Mouse (Mus musculus): Measurements from ENCODE around the gene Ttc28. TPM values are rescaled to one million over a fixed set of nuclear protein-coding genes. Genes with fewer than 3 reads are reported as not detected.

Ttc28 gene
- polyA plus RNA-seq, 1 experiment from 2014 or later: 12.1 TPM

- 70% methylated on average over 9 of the region's 9 CpGs for WGBS
- H3K4me2 ChIP-seq (replicated peaks; ENCODE audit: low read depth, low read length): no peak overlapping the region
- no peak overlapping the region for H3K9ac ChIP-seq (replicated peaks; ENCODE audit: low read length)
- no peaks in the 10 kb centered on the region for H3K27me3 ChIP-seq (ENCODE audit: insufficient read depth, low read length)
- no peak overlapping the region for H3K4me3 ChIP-seq (ENCODE audit: low read length)
- no peak overlapping the region for H3K27ac ChIP-seq (ENCODE audit: low read length)
- no peak for ATAC-seq (ENCODE audit: low FRiP score, low TSS enrichment)
- 0 out of 2 replicates have a peak, but pooled peaks cover 5% of the 10 kb centered on the region for H3K9me3 ChIP-seq (ENCODE audit: low read length)
- H3K36me3 ChIP-seq (ENCODE audit: insufficient read depth, low read length): no peaks in the 10 kb centered on the region
- H3K4me1 ChIP-seq (ENCODE audit: insufficient read depth, low read length): no peaks in the 10 kb centered on the region
Measured at GRCm38 (mm10) chr5:110970162-110970780, 90.7 kb downstream of the Ttc28 start.

- Histone ChIP-seq H3K4me2 (replicated peaks; ENCODE audit: low read depth, low read length) (no peak overlapping the region), H3K27ac (ENCODE audit: low read length) (no peak overlapping the region), H3K4me1 (ENCODE audit: insufficient read depth, low read length) (peaks cover 9% of the 10 kb centered on the region), H3K36me3 (ENCODE audit: insufficient read depth, low read length) (no peaks in the 10 kb centered on the region), H3K27me3 (ENCODE audit: insufficient read depth, low read length) (no peaks in the 10 kb centered on the region), H3K9me3 (ENCODE audit: low read length) (0 out of 2 replicates have a peak, but pooled peaks cover 5% of the 10 kb centered on the region), H3K9ac (replicated peaks; ENCODE audit: low read length) (no peak overlapping the region), H3K4me3 (ENCODE audit: low read length) (no peak overlapping the region)
- 92% methylated on average over 7 of the region's 7 CpGs for WGBS
- no peak for ATAC-seq (ENCODE audit: low FRiP score, low TSS enrichment)
Measured at GRCm38 (mm10) chr5:110976721-110977120, 97.1 kb downstream of the Ttc28 start.

- peaks cover 10% of the 10 kb centered on the region for H3K4me1 ChIP-seq (ENCODE audit: insufficient read depth, low read length)
- H3K27me3 ChIP-seq (ENCODE audit: insufficient read depth, low read length): no peaks in the 10 kb centered on the region
- no peaks in the 10 kb centered on the region for H3K36me3 ChIP-seq (ENCODE audit: insufficient read depth, low read length)
- H3K27ac ChIP-seq (ENCODE audit: low read length): no peak overlapping the region
- ATAC-seq (ENCODE audit: low FRiP score, low TSS enrichment): no peak
- H3K9me3 ChIP-seq (ENCODE audit: low read length): 0 out of 2 replicates have a peak, but pooled peaks cover 5% of the 10 kb centered on the region
- no peak overlapping the region for H3K4me2 ChIP-seq (replicated peaks; ENCODE audit: low read depth, low read length)
- 77% methylated on average over 4 of the region's 4 CpGs for WGBS
- H3K4me3 ChIP-seq (ENCODE audit: low read length): no peak overlapping the region
- H3K9ac ChIP-seq (replicated peaks; ENCODE audit: low read length): no peak overlapping the region
Measured at GRCm38 (mm10) chr5:110977796-110978195, 98.2 kb downstream of the Ttc28 start.

- peak overlapping the region; percentile 81 for H3K4me3 ChIP-seq (ENCODE audit: low read length)
- ATAC-seq (ENCODE audit: low FRiP score, low TSS enrichment): peak; percentile 86
- peaks cover 16% of the 10 kb centered on the region for H3K4me1 ChIP-seq (ENCODE audit: insufficient read depth, low read length)
- peak overlapping the region; percentile 91 for H3K9ac ChIP-seq (replicated peaks; ENCODE audit: low read length)
- 0 out of 2 replicates have a peak, but pooled peaks cover 5% of the 10 kb centered on the region for H3K9me3 ChIP-seq (ENCODE audit: low read length)
- H3K36me3 ChIP-seq (ENCODE audit: insufficient read depth, low read length): no peaks in the 10 kb centered on the region
- H3K27me3 ChIP-seq (ENCODE audit: insufficient read depth, low read length): no peaks in the 10 kb centered on the region
- peak overlapping the region; percentile 92 for H3K27ac ChIP-seq (ENCODE audit: low read length)
- WGBS: under 1% methylated on average over 9 of the region's 9 CpGs
- H3K4me2 ChIP-seq (replicated peaks; ENCODE audit: low read depth, low read length): peak overlapping the region; percentile 91
Measured at GRCm38 (mm10) chr5:110978461-110978860, 98.9 kb downstream of the Ttc28 start.

GRCm38 (mm10) chr5:110979011-110979860 is 99.6 kb downstream of the Ttc28 start:
- ATAC-seq (ENCODE audit: low FRiP score, low TSS enrichment): peak; percentile 69
- under 1% methylated on average over 102 of the region's 104 CpGs for WGBS
- Histone ChIP-seq H3K4me3 (ENCODE audit: low read length) (peak overlapping the region; percentile 81), H3K4me1 (ENCODE audit: insufficient read depth, low read length) (peaks cover 24% of the 10 kb centered on the region), H3K27me3 (ENCODE audit: insufficient read depth, low read length) (no peaks in the 10 kb centered on the region), H3K36me3 (ENCODE audit: insufficient read depth, low read length) (no peaks in the 10 kb centered on the region), H3K9me3 (ENCODE audit: low read length) (0 out of 2 replicates have a peak, but pooled peaks cover 5% of the 10 kb centered on the region), H3K27ac (ENCODE audit: low read length) (peak overlapping the region; percentile 92), H3K4me2 (replicated peaks; ENCODE audit: low read depth, low read length) (peak overlapping the region; percentile 91), H3K9ac (replicated peaks; ENCODE audit: low read length) (peak overlapping the region; percentile 91)

GRCm38 (mm10) chr5:110979861-110980346 is 100.3 kb downstream of the Ttc28 start:
- Histone ChIP-seq H3K36me3 (ENCODE audit: insufficient read depth, low read length) (no peaks in the 10 kb centered on the region), H3K4me2 (replicated peaks; ENCODE audit: low read depth, low read length) (peak overlapping the region; percentile 91), H3K9me3 (ENCODE audit: low read length) (no peaks in the 10 kb centered on the region), H3K27me3 (ENCODE audit: insufficient read depth, low read length) (no peaks in the 10 kb centered on the region), H3K4me1 (ENCODE audit: insufficient read depth, low read length) (peaks cover 28% of the 10 kb centered on the region), H3K4me3 (ENCODE audit: low read length) (peak overlapping the region; percentile 81), H3K9ac (replicated peaks; ENCODE audit: low read length) (peak overlapping the region; percentile 91), H3K27ac (ENCODE audit: low read length) (peak overlapping the region; percentile 92)
- ATAC-seq (ENCODE audit: low FRiP score, low TSS enrichment): peak; percentile 24; the same call in 1 of the 2 replicates
- under 1% methylated on average over 14 of the region's 14 CpGs for WGBS

- 9% methylated on average over 5 of the region's 5 CpGs for WGBS
Measured at GRCm38 (mm10) chr5:110980576-110980975, 101.0 kb downstream of the Ttc28 start.

GRCm38 (mm10) chr5:110982436-110982835 is 102.8 kb downstream of the Ttc28 start:
- H3K36me3 ChIP-seq (ENCODE audit: insufficient read depth, low read length): no peaks in the 10 kb centered on the region
- peak overlapping the region; percentile 91; the same call in 1 of the 2 replicates for H3K4me2 ChIP-seq (replicated peaks; ENCODE audit: low read depth, low read length)
- H3K4me3 ChIP-seq (ENCODE audit: low read length): no peak overlapping the region
- H3K27ac ChIP-seq (ENCODE audit: low read length): no peak overlapping the region
- H3K9ac ChIP-seq (replicated peaks; ENCODE audit: low read length): no peak overlapping the region
- ATAC-seq (ENCODE audit: low FRiP score, low TSS enrichment): no peak
- H3K4me1 ChIP-seq (ENCODE audit: insufficient read depth, low read length): peaks cover 28% of the 10 kb centered on the region
- 53% methylated on average over 3 of the region's 3 CpGs for WGBS
- H3K27me3 ChIP-seq (ENCODE audit: insufficient read depth, low read length): no peaks in the 10 kb centered on the region
- no peaks in the 10 kb centered on the region for H3K9me3 ChIP-seq (ENCODE audit: low read length)

More at GRCm38 (mm10) chr5:110980576-110980975, 101.0 kb downstream of the Ttc28 start:
- H3K27me3 ChIP-seq (ENCODE audit: insufficient read depth, low read length): no peaks in the 10 kb centered on the region
- H3K4me2 ChIP-seq (replicated peaks; ENCODE audit: low read depth, low read length): peak overlapping the region; percentile 91
- H3K9me3 ChIP-seq (ENCODE audit: low read length): no peaks in the 10 kb centered on the region
- H3K4me3 ChIP-seq (ENCODE audit: low read length): peak overlapping the region; percentile 81
- ATAC-seq (ENCODE audit: low FRiP score, low TSS enrichment): no peak
- H3K9ac ChIP-seq (replicated peaks; ENCODE audit: low read length): peak overlapping the region; percentile 91; the same call in 1 of the 2 replicates
- H3K27ac ChIP-seq (ENCODE audit: low read length): no peak overlapping the region
- no peaks in the 10 kb centered on the region for H3K36me3 ChIP-seq (ENCODE audit: insufficient read depth, low read length)
- H3K4me1 ChIP-seq (ENCODE audit: insufficient read depth, low read length): peaks cover 28% of the 10 kb centered on the region

- H3K4me3 ChIP-seq (ENCODE audit: low read length): no peak overlapping the region
- no peak overlapping the region for H3K27ac ChIP-seq (ENCODE audit: low read length)
- ATAC-seq (ENCODE audit: low FRiP score, low TSS enrichment): no peak
- H3K9ac ChIP-seq (replicated peaks; ENCODE audit: low read length): no peak overlapping the region
- H3K36me3 ChIP-seq (ENCODE audit: insufficient read depth, low read length): no peaks in the 10 kb centered on the region
- no peaks in the 10 kb centered on the region for H3K27me3 ChIP-seq (ENCODE audit: insufficient read depth, low read length)
- H3K4me2 ChIP-seq (replicated peaks; ENCODE audit: low read depth, low read length): no peak overlapping the region
- peaks cover 28% of the 10 kb centered on the region for H3K4me1 ChIP-seq (ENCODE audit: insufficient read depth, low read length)
- WGBS: 40% methylated on average over 6 of the region's 6 CpGs
- peaks cover under 1% of the 10 kb centered on the region; the same call in 1 of the 2 replicates for H3K9me3 ChIP-seq (ENCODE audit: low read length)
Measured at GRCm38 (mm10) chr5:110984136-110984681, 104.6 kb downstream of the Ttc28 start.

All from kidney, embryonic 16.5 days (tissue).